9 mouse cellular contexts compared by ENCODE assay signal in the genomic region with DNA sequence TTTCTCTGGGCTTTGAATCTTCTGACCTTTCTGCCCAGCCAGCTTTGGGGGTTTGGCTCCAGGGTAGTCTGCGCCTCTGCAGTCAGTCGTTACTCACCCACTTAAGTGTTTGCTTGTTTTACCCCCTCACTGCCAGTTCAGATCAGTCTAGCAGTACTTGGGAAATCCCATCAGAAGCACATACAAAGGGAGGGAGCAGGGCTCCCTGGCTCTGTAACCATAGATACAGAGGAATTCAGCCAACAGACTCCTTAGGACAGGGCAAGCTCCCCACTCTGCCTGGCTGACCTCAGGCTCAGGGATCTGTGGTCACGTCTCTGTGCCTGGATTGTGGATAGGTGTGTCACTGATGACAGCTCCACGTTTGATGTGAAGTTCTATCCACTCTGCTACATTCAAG. TPM values are rescaled to one million over a fixed set of nuclear protein-coding genes. Genes with fewer than 3 reads are reported as not detected.
DNase-seq lines count a peak whose midpoint lies in the region; ATAC-seq and TF ChIP-seq lines count a peak whose summit lies in the region.
"Had no signal": no experiment of that assay in that cellular context is flagged by ENCODE, and none has a peak within 500 bp of the region (broad histone marks: within the 10 kb centered on the region; RNA-seq: fewer than 3 reads in every experiment).

No protein-coding gene starts in this region.

- no peaks in the 10 kb centered on the region for H3K27me3 ChIP-seq in liver, embryonic 12.5 days (replicated peaks)

- no peak for TF ChIP-seq CTCF in left cerebral cortex, adult 2 months (IDR thresholded peaks at IDR 0.05)

- H3K9me3 ChIP-seq in liver, embryonic 12.5 days (replicated peaks), result no peaks in the 10 kb centered on the region

- no peak for ATAC-seq in liver, embryonic 12.5 days

- 66% methylated on average over 4 of the region's 4 CpGs for WGBS in liver, embryonic 12.5 days (ENCODE audit: insufficient replicate concordance)

- H3K9ac ChIP-seq in liver, embryonic 12.5 days, result no peak overlapping the region

- no peak overlapping the region for H3K4me3 ChIP-seq in left cerebral cortex, adult 2 months
- no peak overlapping the region for H3K4me3 ChIP-seq in liver, embryonic 12.5 days
- H3K4me3 ChIP-seq: erythroblast, embryonic 14.5 days had no signal

- intact Hi-C loops in left cerebral cortex, adult 2 months (cut with DNase I), result no loop called here

- peak overlapping the region; percentile 26; the same call in 1 of the 2 replicates for H3K27ac ChIP-seq in left cerebral cortex, adult 2 months
- no peak overlapping the region for H3K27ac ChIP-seq in liver, embryonic 12.5 days

- H3K36me3 ChIP-seq in liver, embryonic 12.5 days, result peaks cover 91% of the 10 kb centered on the region

- peaks cover 4% of the 10 kb centered on the region; the same call in 1 of the 2 replicates for H3K4me1 ChIP-seq in liver, embryonic 12.5 days

- no peak overlapping the region for H3K4me2 ChIP-seq in liver, embryonic 12.5 days

- peak; percentile 58 for DNase-seq in gastrocnemius, postnatal 25 days
- no peak for DNase-seq in gastrocnemius, postnatal 10 days
- no peak for DNase-seq in left cerebral cortex, adult 2 months (ENCODE audit: extremely low spot score in 1 of 2, low spot score in 2 of 2)
- no peak for DNase-seq in left cerebral cortex, adult 8-10 months (ENCODE audit: low spot score in 2 of 2)
- DNase-seq in fibroblast of lung, adult 2 months (ENCODE audit: low read depth), result peak; percentile 94
- peak; percentile 80 for DNase-seq in skeletal muscle tissue, adult 2 months (ENCODE audit: low read depth, low spot score)
- DNase-seq in right cerebral cortex, postnatal 25 days, result no peak

RNA-seq across cellular contexts. Expression of gene Ppp2r1b, which starts 42.2 kb away (rescaled TPM):
- 1 to 10 TPM; 5.0 to 7.9 TPM for total RNA-seq in gastrocnemius, postnatal 25 days (2021)
- total RNA-seq in gastrocnemius, postnatal 10 days (2021), result 10 to 100 TPM in 1 of 2 experiments, 1 to 10 TPM in 1; 7.0 to 10.3 TPM
- 10 to 100 TPM; 21.6 to 28.5 TPM for total RNA-seq in left cerebral cortex, adult 2 months (2021)
- total RNA-seq in left cerebral cortex, adult 8-10 months (2022), result 10 to 100 TPM; 13.5 to 19.2 (median 16.8) TPM
- polyA plus RNA-seq in liver, embryonic 12.5 days (2016; fragmentation: Nextera tagmentation; extraction: Ambion mirVana), result 131 and 137 TPM in 2 replicates

Comparison
In these comparisons a context has a peak if more than half of its experiments do, and no peak if none do; other contexts are left out.
1. DNase-seq: peak in gastrocnemius, postnatal 25 days (single experiment), fibroblast of lung, adult 2 months (single experiment) and skeletal muscle tissue, adult 2 months (single experiment); none in gastrocnemius, postnatal 10 days (single experiment), left cerebral cortex, adult 2 months (0 of 2), left cerebral cortex, adult 8-10 months (0 of 2) and right cerebral cortex, postnatal 25 days (single experiment).